Mouse (Mus musculus) embryonic facial prominence, embryonic 15.5 days (tissue): ENCODE measurements around the gene Lbhd2. TPM values are rescaled to one million over a fixed set of nuclear protein-coding genes. Genes with fewer than 3 reads are reported as not detected.

Source experiments
- ATAC-seq: fragments of 200-750 bp; cut with Nextera tagmentation; 2 replicates; pipeline ENCODE4 v1.8.0; 2017; ENCODE audit warnings: low read depth, moderate TSS enrichment; ENCODE audit not compliant: insufficient number of reproducible peaks, low FRiP score, low TSS enrichment
- H3K27ac ChIP-seq: fragments of 300-500 bp; sonication (generic); replicated peaks from 2 replicates; pipeline ENCODE4 v1.5.1; 2015; ENCODE audit warnings: mild to moderate bottlenecking, inconsistent platforms
- H3K27me3 ChIP-seq: fragments of 300-500 bp; sonication (generic); 2 replicates; pipeline ENCODE4 v1.6.1; 2015; ENCODE audit warnings: inconsistent platforms
- H3K36me3 ChIP-seq: fragments of 300-500 bp; sonication (generic); 2 replicates; pipeline ENCODE4 v1.6.1; 2015; ENCODE audit warnings: mild to moderate bottlenecking, inconsistent platforms
- H3K4me1 ChIP-seq: fragments of 300-500 bp; sonication (generic); 2 replicates; pipeline ENCODE4 v1.6.1; 2015; ENCODE audit warnings: inconsistent platforms
- H3K4me2 ChIP-seq: fragments of 300-500 bp; sonication (generic); replicated peaks from 2 replicates; pipeline ENCODE4 v1.6.1; 2015; ENCODE audit warnings: mild to moderate bottlenecking, inconsistent platforms
- H3K4me3 ChIP-seq: fragments of 300-500 bp; sonication (generic); replicated peaks from 2 replicates; pipeline ENCODE4 v1.5.1; 2015; ENCODE audit warnings: mild to moderate bottlenecking, inconsistent platforms
- H3K9ac ChIP-seq: fragments of 300-500 bp; sonication (generic); 2 replicates; pipeline ENCODE4 v1.6.1; 2015; ENCODE audit warnings: inconsistent platforms
- H3K9me3 ChIP-seq: fragments of 300-500 bp; sonication (generic); replicated peaks from 2 replicates; pipeline ENCODE4 v1.6.1; 2016; ENCODE audit warnings: inconsistent platforms
- WGBS: fragments of 180-500 bp; shearing (Covaris S2); methylation state at CpG from one replicate; pipeline ENCODE4 v1.1.7; 2015; 5-methylcytosine and 5-hydroxymethylcytosine counted together
- polyA plus RNA-seq: library from polyadenylated mRNA; unstranded; fragments of >200 nt; fragmentation: Nextera tagmentation; extraction: Ambion mirVana; gene quantifications from 2 replicates; pipeline ENCODE4 v1.2.1, GENCODE M21; 2015

Gene Lbhd2
- polyA plus RNA-seq, 1 experiment from 2014 or later, result 5.0 TPM

DNA sequence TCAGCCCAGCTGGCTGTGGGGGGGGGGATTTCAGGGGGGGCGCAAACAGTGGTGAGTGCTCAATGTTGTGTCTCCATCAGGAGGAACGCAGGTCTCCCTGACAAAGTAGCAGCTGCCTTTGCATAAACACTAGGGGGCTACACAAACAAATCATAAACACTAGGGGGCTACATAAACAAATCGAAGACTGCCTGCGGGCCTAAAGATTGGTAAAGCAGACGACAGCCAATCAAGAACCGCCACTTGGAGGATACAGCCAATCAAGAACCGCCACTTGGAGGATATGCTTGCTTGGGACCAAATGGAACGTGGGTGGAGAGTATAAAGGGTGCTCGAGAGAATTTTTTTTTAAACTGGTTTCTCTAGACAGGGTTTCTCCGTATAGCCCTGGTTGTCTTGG is 1.7 kb upstream of the Lbhd2 start:
- Histone ChIP-seq H3K27me3 (peaks cover 22% of the 10 kb centered on the region), H3K4me1 (peaks cover 15% of the 10 kb centered on the region), H3K36me3 (no peaks in the 10 kb centered on the region), H3K27ac (no peak overlapping the region), H3K9ac (no peak overlapping the region), H3K9me3 (no peaks in the 10 kb centered on the region), H3K4me3 (no peak overlapping the region), H3K4me2 (no peak overlapping the region)
- no peak for ATAC-seq
- WGBS, result 58% methylated on average over 10 of the region's 10 CpGs

- Histone ChIP-seq H3K9ac (no peak overlapping the region), H3K4me1 (peaks cover 41% of the 10 kb centered on the region), H3K4me2 (no peak overlapping the region), H3K9me3 (no peaks in the 10 kb centered on the region), H3K27me3 (peaks cover 18% of the 10 kb centered on the region), H3K36me3 (no peaks in the 10 kb centered on the region), H3K4me3 (no peak overlapping the region), H3K27ac (no peak overlapping the region)
- ATAC-seq, result no peak
- WGBS, result 25% methylated on average over 5 of the region's 5 CpGs
Measured at GRCm38 (mm10) chr12:111409583-111409982, 3.0 kb downstream of the Lbhd2 start.

- WGBS, result 59% methylated on average over 8 of the region's 8 CpGs
- Histone ChIP-seq H3K4me1 (peaks cover 42% of the 10 kb centered on the region), H3K9ac (no peak overlapping the region), H3K36me3 (no peaks in the 10 kb centered on the region), H3K27ac (peak overlapping the region; percentile 36; the same call in 1 of the 2 replicates), H3K27me3 (peaks cover 12% of the 10 kb centered on the region), H3K4me3 (no peak overlapping the region), H3K9me3 (no peaks in the 10 kb centered on the region), H3K4me2 (no peak overlapping the region)
- no peak for ATAC-seq
Measured at GRCm38 (mm10) chr12:111411631-111412355, 5.2 kb downstream of the Lbhd2 start.

- peak; percentile 18; the same call in 1 of the 2 replicates for ATAC-seq
- peak overlapping the region; percentile 35; the same call in 1 of the 2 replicates for H3K9ac ChIP-seq
- no peaks in the 10 kb centered on the region for H3K36me3 ChIP-seq
- WGBS, result 13% methylated on average over 12 of the region's 12 CpGs
- H3K4me2 ChIP-seq, result peak overlapping the region; percentile 66
- H3K4me3 ChIP-seq, result peak overlapping the region; percentile 40
- peak overlapping the region; percentile 60 for H3K27ac ChIP-seq
- H3K4me1 ChIP-seq, result peaks cover 46% of the 10 kb centered on the region
- H3K27me3 ChIP-seq, result peaks cover 4% of the 10 kb centered on the region; the same call in 1 of the 2 replicates
- no peaks in the 10 kb centered on the region for H3K9me3 ChIP-seq
Measured at GRCm38 (mm10) chr12:111412581-111413284, 6.1 kb downstream of the Lbhd2 start.

GRCm38 (mm10) chr12:111413300-111413699 is 6.7 kb downstream of the Lbhd2 start:
- H3K4me2 ChIP-seq, result peak overlapping the region; percentile 66
- no peaks in the 10 kb centered on the region for H3K9me3 ChIP-seq
- H3K36me3 ChIP-seq, result no peaks in the 10 kb centered on the region
- 1% methylated on average over 21 of the region's 21 CpGs for WGBS
- H3K9ac ChIP-seq, result peak overlapping the region; percentile 35; the same call in 1 of the 2 replicates
- H3K27ac ChIP-seq, result peak overlapping the region; percentile 60
- peak; percentile 81 for ATAC-seq
- H3K27me3 ChIP-seq, result no peaks in the 10 kb centered on the region; the same call in 1 of the 2 replicates
- peak overlapping the region; percentile 40 for H3K4me3 ChIP-seq
- H3K4me1 ChIP-seq, result peaks cover 52% of the 10 kb centered on the region

- Histone ChIP-seq H3K4me2 (peak within 1 kb of the TSS; percentile 62), H3K9ac (no peak within 1 kb of the TSS; the same call in 1 of the 2 replicates), H3K9me3 (no peaks in the 10 kb centered on the region), H3K27me3 (peaks cover 11% of the 10 kb centered on the region), H3K36me3 (no peaks in the 10 kb centered on the region), H3K27ac (peak within 1 kb of the TSS; percentile 71), H3K4me1 (peaks cover 60% of the 10 kb centered on the region), H3K4me3 (peak within 1 kb of the TSS; percentile 36)
- 0 out of 2 replicates have a peak, but pooled peaks have one; percentile 34 for ATAC-seq
- WGBS, result 4% methylated on average over 17 of the region's 17 CpGs
Measured at GRCm38 (mm10) chr12:111416921-111417779, 10.5 kb downstream of the Lbhd2 start, which contains the start of gene Exoc3l4. TSS of gene Exoc3l4 (plus strand) at chr12:111417017.

GRCm38 (mm10) chr12:111419918-111420317 is 13.3 kb downstream of the Lbhd2 start:
- ATAC-seq, result no peak
- Histone ChIP-seq H3K27ac (no peak overlapping the region), H3K9ac (no peak overlapping the region), H3K4me3 (no peak overlapping the region), H3K9me3 (no peaks in the 10 kb centered on the region), H3K4me2 (no peak overlapping the region), H3K4me1 (peaks cover 55% of the 10 kb centered on the region), H3K36me3 (no peaks in the 10 kb centered on the region), H3K27me3 (peaks cover 39% of the 10 kb centered on the region)
- WGBS, result 72% methylated on average over 5 of the region's 5 CpGs

DNA sequence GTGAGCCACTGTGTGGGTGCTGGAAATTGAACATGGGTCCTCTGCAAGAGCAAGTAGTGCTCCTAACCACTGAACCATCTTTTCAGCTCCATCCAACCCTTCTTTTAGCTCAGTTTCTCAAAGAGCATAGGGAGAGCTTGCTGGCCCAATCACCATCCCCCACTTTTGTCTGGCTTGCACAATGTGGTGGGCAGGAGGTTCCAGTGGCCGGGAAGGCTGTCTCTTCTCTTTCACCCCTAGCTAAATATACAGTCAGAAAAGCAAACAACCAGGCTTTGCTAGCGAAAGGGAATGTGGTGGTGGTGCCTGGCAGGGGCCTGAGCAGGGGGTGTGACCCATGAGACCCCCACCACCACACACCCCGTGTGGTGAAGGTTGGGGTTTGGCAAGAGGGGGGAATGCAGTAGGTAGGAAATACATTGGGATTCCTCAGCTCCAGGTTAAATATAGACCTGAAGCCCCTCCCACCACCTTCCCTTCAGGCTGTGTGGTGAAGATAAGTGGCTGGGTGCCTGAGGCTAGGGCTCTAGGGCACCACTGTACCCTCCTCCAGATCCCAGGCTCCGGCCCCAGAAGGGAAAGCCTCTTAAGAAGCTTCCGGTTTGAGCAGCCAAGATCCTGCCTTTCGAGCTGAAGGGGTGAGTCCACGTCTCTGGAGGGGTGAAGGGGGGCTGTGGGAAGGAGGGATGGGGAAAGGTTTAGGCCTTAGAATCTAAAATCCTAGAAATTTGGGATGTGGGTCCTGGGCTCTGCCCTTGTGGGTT is 14.5 kb downstream of the Lbhd2 start:
- no peak overlapping the region for H3K9ac ChIP-seq
- WGBS, result 31% methylated on average over 7 of the region's 7 CpGs
- H3K27me3 ChIP-seq, result peaks cover 51% of the 10 kb centered on the region
- no peak overlapping the region for H3K4me2 ChIP-seq
- ATAC-seq, result peak; percentile 52
- H3K36me3 ChIP-seq, result no peaks in the 10 kb centered on the region
- peaks cover 63% of the 10 kb centered on the region for H3K4me1 ChIP-seq
- H3K4me3 ChIP-seq, result no peak overlapping the region
- H3K27ac ChIP-seq, result peak overlapping the region; percentile 51; the same call in 1 of the 2 replicates
- no peaks in the 10 kb centered on the region for H3K9me3 ChIP-seq

- Histone ChIP-seq H3K9me3 (no peaks in the 10 kb centered on the region), H3K27ac (no peak overlapping the region), H3K4me1 (peaks cover 60% of the 10 kb centered on the region), H3K4me3 (no peak overlapping the region), H3K36me3 (no peaks in the 10 kb centered on the region), H3K9ac (no peak overlapping the region), H3K4me2 (no peak overlapping the region), H3K27me3 (peaks cover 61% of the 10 kb centered on the region)
- no peak for ATAC-seq
- WGBS, result 54% methylated on average over 5 of the region's 5 CpGs
Measured at GRCm38 (mm10) chr12:111422852-111423251, 16.2 kb downstream of the Lbhd2 start.

DNA sequence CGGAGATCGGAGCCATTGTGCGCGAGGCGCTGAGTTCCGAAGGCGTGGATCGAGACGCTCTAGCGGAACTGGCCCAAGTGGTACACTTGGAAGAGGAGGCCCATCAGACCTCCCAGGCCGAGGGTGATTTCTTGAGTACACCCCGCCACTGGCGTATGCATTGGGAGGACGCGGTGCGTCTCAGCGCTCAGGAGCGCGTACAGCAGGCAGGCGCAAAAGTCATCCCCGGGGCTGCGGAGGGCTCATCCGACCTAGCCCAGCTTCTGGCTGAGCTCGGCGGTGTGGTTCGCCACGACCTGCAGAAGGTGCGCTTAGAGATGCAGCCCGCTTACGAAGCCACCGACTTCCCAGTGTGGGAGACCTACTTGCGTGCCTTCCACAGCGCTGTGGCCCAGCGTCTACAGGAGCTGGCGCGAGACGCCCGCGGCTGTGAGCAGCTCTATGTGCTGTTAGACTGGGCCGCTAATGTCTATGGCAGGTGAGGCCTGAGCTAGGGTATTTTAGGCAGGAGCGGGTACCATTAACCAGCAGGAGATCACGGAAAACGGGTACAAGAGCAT is 17.0 kb downstream of the Lbhd2 start:
- no peak for ATAC-seq
- Histone ChIP-seq H3K4me2 (peak overlapping the region; percentile 41), H3K36me3 (no peaks in the 10 kb centered on the region), H3K4me3 (peak overlapping the region; percentile 21), H3K27me3 (peaks cover 69% of the 10 kb centered on the region), H3K4me1 (peaks cover 60% of the 10 kb centered on the region), H3K27ac (no peak overlapping the region), H3K9me3 (no peaks in the 10 kb centered on the region), H3K9ac (no peak overlapping the region)
- 15% methylated on average over 43 of the region's 43 CpGs for WGBS
